Mouse (Mus musculus): ENCODE data around the gene Crmp1. TPM values are rescaled to one million over a fixed set of nuclear protein-coding genes. Genes with fewer than 3 reads are reported as not detected.

The Crmp1 gene
- polyA plus RNA-seq (2015; fragmentation: Illumina TruSeq; extraction: RNeasy Lipid Tissue Mini Kit (QIAGEN cat#74804); ENCODE audit: low read depth, low replicate concordance), result 132 TPM

GRCm38 (mm10) chr5:37241651-37242151 is at the start of gene Crmp1:
Gene Crmp1, plus strand, starts transcription at chr5:37241940.

GRCm38 (mm10) chr5:37336485-37337105 is 94.9 kb downstream of the Crmp1 start, which contains the start of gene Evc:
Gene Evc, minus strand, starts transcription at chr5:37336894.

GRCm38 (mm10) chr5:37338288-37338687 is 96.5 kb downstream of the Crmp1 start, which contains the start of gene Evc2:
Gene Evc2, plus strand, starts transcription at chr5:37338499.

Other genes with a start within 250 kb of the Crmp1 start
- 17.5 TPM for gene Gm1043, start 156.6 kb upstream of the Crmp1 start, polyA plus RNA-seq (2015; fragmentation: Illumina TruSeq; extraction: RNeasy Lipid Tissue Mini Kit (QIAGEN cat#74804); ENCODE audit: low read depth, low replicate concordance)
- 8.4 TPM for gene Evc, start 95.0 kb downstream of the Crmp1 start, polyA plus RNA-seq (2015; fragmentation: Illumina TruSeq; extraction: RNeasy Lipid Tissue Mini Kit (QIAGEN cat#74804); ENCODE audit: low read depth, low replicate concordance)
- gene Evc2, start 96.6 kb downstream of the Crmp1 start, polyA plus RNA-seq (2015; fragmentation: Illumina TruSeq; extraction: RNeasy Lipid Tissue Mini Kit (QIAGEN cat#74804); ENCODE audit: low read depth, low replicate concordance), result 13.8 TPM

Measured in brain, adult 10 weeks (tissue).